Mouse (Mus musculus) heart, adult 2 months (tissue): Measurements from ENCODE around the gene Prkar1b.

Experiments used
- CTCF ChIP-seq: fragments of 200-600 bp; IDR thresholded peaks from 2 replicates; pipeline ENCODE4 v1.8.1; 2022; ENCODE audit warnings: antibody characterized with exemption, mild to moderate bottlenecking, moderate library complexity
- EP300 ChIP-seq: fragments of 200-500 bp; IDR thresholded peaks from 2 replicates; pipeline ENCODE4 v1.6.1; 2011; ENCODE audit warnings: low read depth, low read length, control low read depth; ENCODE audit not compliant: insufficient read depth

DNA sequence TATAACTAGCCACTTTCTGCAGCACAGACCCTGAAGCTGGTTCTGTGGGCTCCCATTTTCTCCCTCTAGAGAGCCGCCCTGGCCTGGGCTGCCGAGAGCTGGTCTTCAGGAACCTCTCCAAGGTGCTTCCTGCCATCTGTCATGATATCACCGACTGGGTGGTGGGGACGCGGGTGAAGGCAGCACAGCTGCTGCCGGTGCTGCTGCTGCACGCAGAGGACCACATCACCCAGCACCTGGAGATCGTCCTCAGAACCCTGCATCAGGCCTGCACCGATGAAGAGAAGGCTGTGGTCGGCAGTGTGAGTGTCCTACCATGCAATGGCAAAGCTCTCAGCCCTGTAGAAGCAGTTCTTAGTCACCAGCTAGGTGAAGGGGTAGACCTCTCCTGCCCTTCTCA is 11.8 kb upstream of the Prkar1b start:
- TF ChIP-seq CTCF: no peak
- TF ChIP-seq EP300: no peak
